Mouse (Mus musculus): ENCODE results near the gene Dnm3.

The Dnm3 gene

GRCm38 (mm10) chr1:162207708-162208043 lies 270.2 kb downstream of the Dnm3 start:
- DNase-seq (ENCODE audit: low spot score) = no peak

- DNase-seq (ENCODE audit: low spot score) = no peak
Observed at GRCm38 (mm10) chr1:162206998-162207707, 270.7 kb downstream of the Dnm3 start.

GRCm38 (mm10) chr1:162202465-162203348 lies 275.1 kb downstream of the Dnm3 start:
- no peak for DNase-seq (ENCODE audit: low spot score)

- no peak for DNase-seq (ENCODE audit: low spot score)
Observed at GRCm38 (mm10) chr1:162200446-162200845, 277.4 kb downstream of the Dnm3 start.

DNA sequence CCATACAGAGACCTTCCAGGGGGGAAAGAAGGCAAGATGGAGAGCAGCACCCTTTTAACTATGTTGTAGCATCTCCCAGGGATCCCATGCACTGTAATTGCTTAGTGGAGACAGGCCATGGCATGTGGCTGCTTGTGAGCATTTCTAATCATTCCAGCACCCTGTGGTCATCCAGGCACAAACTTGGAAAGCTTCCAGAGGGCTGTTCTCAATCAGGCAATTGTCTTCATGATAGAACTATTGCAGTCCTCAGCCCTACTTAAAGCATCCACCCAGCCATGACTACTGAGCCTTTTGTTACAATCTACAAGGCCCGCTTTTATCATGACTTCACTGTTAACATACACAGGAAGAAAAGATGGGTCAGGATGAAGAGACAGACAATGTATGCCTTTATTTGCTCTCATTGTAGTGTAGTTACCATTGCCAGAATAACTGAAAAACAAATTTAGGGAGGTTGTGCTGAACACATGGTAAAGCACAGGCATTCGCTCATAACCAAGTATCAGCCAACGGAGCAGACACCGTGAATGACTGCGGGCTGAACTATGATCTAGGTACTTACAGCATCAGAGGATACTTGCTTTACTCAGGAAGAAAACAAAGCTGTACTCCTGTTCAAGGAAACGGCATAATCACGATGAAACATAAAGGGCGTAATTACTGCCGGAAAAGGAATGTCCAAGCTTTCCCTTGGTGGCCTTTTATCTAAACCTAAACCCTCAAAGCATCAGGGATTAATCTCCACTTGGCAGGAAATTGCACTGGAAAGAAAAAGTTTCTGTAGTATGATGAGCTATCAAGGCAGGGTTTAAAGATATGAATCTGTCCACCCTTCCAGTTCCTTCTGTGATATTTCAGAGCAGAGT lies 280.8 kb downstream of the Dnm3 start:
- no peak for DNase-seq (ENCODE audit: low spot score)

DNA sequence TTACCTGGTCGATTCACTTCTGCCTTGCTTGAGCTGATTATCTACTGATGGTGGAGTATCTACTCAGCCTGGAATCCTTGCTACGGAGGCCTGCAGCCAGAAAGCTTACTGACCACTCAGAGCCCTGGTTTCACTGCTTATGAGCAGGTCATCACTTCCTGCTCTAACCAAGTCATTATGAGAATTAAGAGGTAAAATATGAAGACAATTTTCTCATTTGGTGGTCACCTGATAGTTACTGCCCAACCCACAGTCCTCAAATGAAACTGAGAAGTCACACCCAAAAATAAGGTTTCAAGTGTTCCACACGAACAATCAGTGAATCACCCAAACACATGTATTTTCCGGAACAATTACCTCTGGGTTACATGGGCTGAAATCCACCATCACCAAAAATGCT lies 289.1 kb downstream of the Dnm3 start:
- no peak for DNase-seq (ENCODE audit: low spot score)

DNA sequence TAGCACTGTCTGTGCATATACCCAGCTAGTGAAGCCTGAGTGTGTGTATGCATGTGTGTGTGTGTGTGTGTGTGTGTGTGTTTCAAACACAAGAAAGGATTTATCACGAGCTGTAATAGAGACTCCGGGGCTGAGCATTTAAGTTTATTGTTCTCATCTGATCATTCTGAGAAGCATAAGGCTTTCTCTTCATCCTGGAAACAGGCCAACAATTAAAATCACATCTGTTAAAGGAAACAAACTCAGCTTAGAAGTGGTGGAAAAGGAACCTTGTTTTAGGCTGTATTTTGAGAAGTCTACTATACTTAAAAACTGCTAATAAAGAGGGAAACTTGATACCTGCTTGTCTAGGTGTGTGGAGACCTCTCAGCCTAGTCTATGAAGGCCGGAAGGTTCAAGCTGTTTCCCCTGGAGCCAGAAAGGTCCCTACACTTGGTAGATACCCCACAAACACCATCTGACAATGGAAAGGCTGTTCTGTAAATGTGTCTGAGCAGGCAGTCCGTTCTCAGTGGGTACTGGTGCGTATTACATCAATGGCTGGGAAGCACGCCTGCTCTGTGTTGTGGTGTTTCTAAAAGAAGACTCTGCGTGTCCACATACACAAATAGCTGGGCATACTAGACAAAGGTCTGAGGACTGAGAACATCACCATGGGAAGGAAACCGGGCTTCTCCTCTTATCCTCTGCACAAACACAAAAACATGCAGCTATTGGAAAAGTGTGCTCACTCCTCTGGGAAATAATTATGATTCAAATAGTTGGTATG lies 290.3 kb downstream of the Dnm3 start:
- no peak for DNase-seq (ENCODE audit: low spot score)

DNA sequence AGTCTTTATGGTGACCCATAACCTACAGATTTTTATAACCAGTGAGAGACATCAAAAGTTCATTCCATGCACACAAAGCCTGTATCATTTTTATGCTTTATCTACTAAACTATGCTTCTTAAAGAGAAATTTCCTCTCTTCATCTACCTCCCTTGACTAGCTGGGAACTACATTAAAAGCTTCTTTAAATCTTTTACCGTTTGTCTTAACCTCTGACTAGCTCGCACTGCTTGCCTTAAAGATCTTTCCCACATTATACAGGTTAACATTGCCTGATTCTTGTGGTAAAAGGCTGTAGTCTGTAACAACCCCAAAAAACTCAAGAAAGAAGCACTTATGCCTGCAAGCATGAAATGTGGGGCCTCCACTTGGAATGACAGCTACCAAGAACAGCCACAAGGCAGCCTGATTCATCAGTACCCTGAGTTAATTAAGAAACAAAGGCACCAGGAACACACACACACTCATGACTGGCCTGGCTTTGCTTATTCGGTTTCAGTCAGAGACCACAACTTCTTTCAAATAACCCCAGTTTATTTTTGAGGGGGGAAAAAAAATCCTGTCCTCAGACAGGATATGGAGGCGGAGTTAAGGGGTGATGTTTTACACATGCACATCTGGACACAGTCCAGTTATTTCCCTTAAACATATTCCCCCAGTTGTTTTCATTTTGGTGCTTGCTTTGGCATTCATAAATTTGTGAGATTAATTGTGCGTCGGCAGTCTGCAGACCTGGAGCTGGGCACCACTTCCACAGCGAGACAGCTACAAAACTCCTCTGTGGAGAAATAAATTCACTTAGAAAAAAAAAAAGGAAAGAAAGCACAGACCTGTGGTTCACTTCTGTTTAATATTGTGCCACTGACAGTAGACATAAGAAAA lies 291.1 kb downstream of the Dnm3 start:
- no peak for DNase-seq (ENCODE audit: low spot score)

DNA sequence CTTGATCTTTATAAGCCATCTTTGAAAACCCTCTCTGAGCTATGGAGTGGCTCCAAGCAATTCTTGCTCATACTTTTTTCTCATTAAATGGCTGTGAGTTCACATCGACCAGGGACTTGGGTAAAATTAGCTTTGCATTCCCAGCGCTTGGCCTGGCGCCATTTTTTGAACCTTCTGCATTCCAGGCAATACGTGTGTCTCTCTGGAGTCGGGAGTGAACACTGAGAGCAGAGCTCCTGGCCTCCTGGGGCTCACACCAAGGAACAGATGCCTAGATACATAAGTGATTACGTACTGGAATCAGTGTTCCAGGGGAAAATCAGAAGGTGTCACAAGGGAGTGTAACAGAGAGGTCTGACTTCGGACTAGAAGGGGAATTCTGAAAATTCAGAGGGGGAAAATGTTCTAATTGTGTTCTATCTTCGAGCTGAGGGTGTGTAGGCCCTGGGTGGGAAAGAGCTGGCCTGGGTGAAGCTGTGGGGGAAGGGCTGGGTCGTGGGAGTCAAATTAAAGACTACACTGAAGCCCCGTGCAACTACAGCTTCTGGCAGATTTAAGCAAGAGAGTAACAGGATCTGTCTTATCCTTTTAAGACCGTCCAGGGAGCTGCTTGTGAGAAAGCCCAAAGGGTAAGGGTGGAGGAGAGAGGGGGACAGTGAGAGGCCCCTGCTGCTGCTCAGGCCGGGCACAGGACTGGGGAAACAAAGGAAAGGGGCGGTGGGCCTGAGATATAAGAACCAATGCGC lies 293.7 kb downstream of the Dnm3 start:
- no peak for DNase-seq (ENCODE audit: low spot score)

DNA sequence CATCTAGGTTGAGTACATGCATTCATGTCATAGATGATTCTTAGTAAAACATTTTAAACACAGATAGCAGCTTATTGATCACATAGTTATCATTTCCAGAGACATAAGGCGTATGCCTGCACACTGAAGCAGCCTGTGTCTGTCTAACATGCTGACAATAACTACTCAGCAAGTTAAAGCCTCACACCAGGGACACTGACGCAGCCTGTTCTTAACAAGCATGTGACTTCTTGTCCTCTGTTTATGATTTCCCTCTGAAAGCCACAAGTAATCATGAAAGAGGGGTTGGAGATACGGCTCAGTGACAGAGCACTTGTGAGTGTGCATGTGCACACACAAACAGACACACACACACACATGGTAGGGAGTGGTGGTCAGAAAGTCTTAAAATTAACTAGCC lies 294.4 kb downstream of the Dnm3 start:
- no peak for DNase-seq (ENCODE audit: low spot score)

GRCm38 (mm10) chr1:162181187-162181975 lies 296.5 kb downstream of the Dnm3 start:
- DNase-seq (ENCODE audit: low spot score) = no peak

GRCm38 (mm10) chr1:162180451-162180850 lies 297.4 kb downstream of the Dnm3 start:
- no peak for DNase-seq (ENCODE audit: low spot score)

- no peak for DNase-seq (ENCODE audit: low spot score)
Observed at GRCm38 (mm10) chr1:162179401-162179800, 298.4 kb downstream of the Dnm3 start.

- DNase-seq (ENCODE audit: low spot score) = no peak
Observed at GRCm38 (mm10) chr1:162172806-162173205, 305.0 kb downstream of the Dnm3 start.

DNA sequence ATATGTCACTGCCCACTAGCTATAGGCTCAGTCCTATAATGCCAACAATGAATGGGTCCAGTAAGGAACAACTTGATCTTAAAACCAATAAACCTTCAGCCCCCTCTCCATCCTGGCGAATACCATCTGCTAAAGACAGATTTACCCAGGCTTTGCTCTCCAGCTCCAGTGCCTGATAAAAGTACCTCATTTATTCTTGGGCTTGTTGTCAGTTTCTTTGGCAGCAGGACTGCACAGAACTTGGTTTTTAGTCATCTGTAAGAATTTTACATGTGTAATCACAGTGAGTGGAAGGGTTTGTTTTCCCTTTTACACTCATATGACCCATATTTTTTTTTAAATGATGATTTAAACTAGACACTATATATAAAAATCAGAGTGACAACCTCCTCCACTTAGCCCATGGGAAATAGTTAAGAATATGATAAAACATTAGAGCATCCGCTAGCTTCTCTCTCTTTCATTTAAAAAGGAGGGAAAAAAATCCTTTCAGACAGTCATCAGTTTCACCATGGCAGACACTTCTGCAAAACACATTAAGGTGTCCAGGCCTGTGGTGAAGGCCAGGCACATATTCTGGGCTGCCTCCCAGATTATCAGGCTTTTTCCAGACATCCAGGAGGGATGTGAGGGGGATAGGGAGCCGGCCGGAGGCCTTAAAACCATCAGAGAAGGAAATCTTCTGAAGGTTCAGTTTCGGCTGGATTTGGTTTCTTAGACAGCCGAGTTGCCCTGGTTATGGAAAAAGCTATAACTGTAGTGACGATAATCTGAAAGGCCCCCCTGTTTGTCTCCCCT lies 313.9 kb downstream of the Dnm3 start:
- DNase-seq (ENCODE audit: low spot score) = no peak

GRCm38 (mm10) chr1:162162677-162163076 lies 315.2 kb downstream of the Dnm3 start:
- DNase-seq (ENCODE audit: low spot score) = no peak

- DNase-seq (ENCODE audit: low spot score) = no peak
Observed at GRCm38 (mm10) chr1:162162249-162162648, 315.6 kb downstream of the Dnm3 start.

- no peak for DNase-seq (ENCODE audit: low spot score)
Observed at GRCm38 (mm10) chr1:162160718-162161117, 317.1 kb downstream of the Dnm3 start.

Measured in ovary, postnatal 14 days (tissue).